Comparison of ENCODE assay signal across 13 mouse cellular contexts in genomic region chrX:53099266-53099665, GRCm38 (mm10).
"Had no signal": no experiment of that assay in that cellular context is flagged by ENCODE, and none has a peak within 500 bp of the region (broad histone marks: within the 10 kb centered on the region; RNA-seq: fewer than 3 reads in every experiment).

No protein-coding gene starts in this region.

- H3K4me3 ChIP-seq: layer of hippocampus, adult 2 months; limb, embryonic 12.5 days; liver, embryonic 13.5 days; midbrain, embryonic 10.5 days; myocyte; neural tube, embryonic 15.5 days had no signal

- H3K9me3 ChIP-seq: limb, embryonic 12.5 days; liver, embryonic 13.5 days; midbrain, embryonic 10.5 days; neural tube, embryonic 15.5 days had no signal

- H3K4me2 ChIP-seq: limb, embryonic 12.5 days; liver, embryonic 13.5 days; neural tube, embryonic 15.5 days had no signal

- H3K36me3 ChIP-seq: limb, embryonic 12.5 days; liver, embryonic 13.5 days; midbrain, embryonic 10.5 days; neural tube, embryonic 15.5 days had no signal

- H3K9ac ChIP-seq: limb, embryonic 12.5 days; liver, embryonic 13.5 days; liver, postnatal 0 days; neural tube, embryonic 15.5 days had no signal

- H3K27me3 ChIP-seq: limb, embryonic 12.5 days; liver, embryonic 13.5 days; neural tube, embryonic 15.5 days had no signal

- H3K4me1 ChIP-seq: midbrain, embryonic 10.5 days; neural tube, embryonic 15.5 days had no signal

- ATAC-seq: liver, postnatal 0 days had no signal

- DNase-seq: kidney, postnatal 10 days; kidney, postnatal 4 days; liver; liver, embryonic 13.5 days; liver, postnatal 0 days; midbrain, embryonic 14.5 days; thymus, postnatal 14 days had no signal

- H3K27ac ChIP-seq: layer of hippocampus, adult 2 months; liver, embryonic 13.5 days; midbrain, embryonic 10.5 days; neural tube, embryonic 15.5 days; stomach, postnatal 0 days had no signal
